Mouse (Mus musculus): ENCODE measurements at regions not wholly inside any gene's neighbourhood (a gene's known extent, or its start where the extent isn't known, plus 50 kb on each side); places are given as distances from the start of the nearest gene placed in this dataset.
A peak's percentile ranks its signal among the peaks of the same experiment; 100 is the strongest.

- no peaks in the 10 kb centered on the region for H3K36me3 ChIP-seq (ENCODE audit: insufficient read depth, low read length)
- peak; percentile 8 for DNase-seq (ENCODE audit: low spot score)
- TF ChIP-seq CTCF (IDR thresholded peaks at IDR 0.05; ENCODE audit: low read depth) = no peak
- H3K4me2 ChIP-seq (ENCODE audit: low read depth, low read length) = no peak overlapping the region
- no peak for ATAC-seq
- H3K9ac ChIP-seq (replicated peaks; ENCODE audit: low read length) = no peak overlapping the region
- no peaks in the 10 kb centered on the region for H3K4me1 ChIP-seq (ENCODE audit: insufficient read depth, low read length)
- H3K4me3 ChIP-seq (ENCODE audit: low read length) = no peak overlapping the region
- no peak overlapping the region for H3K27ac ChIP-seq
- H3K9me3 ChIP-seq (ENCODE audit: low read length) = no peaks in the 10 kb centered on the region
- 77% methylated on average over 3 of the region's 3 CpGs for WGBS
- no peaks in the 10 kb centered on the region for H3K27me3 ChIP-seq (ENCODE audit: insufficient read depth, low read length)
Observed at GRCm38 (mm10) chr3:131914372-131914771, 170.7 kb upstream of the Dkk2 start.

GRCm38 (mm10) chr3:131914997-131915396 is 170.1 kb upstream of the Dkk2 start:
- Histone ChIP-seq H3K4me3 (ENCODE audit: low read length) (no peak overlapping the region), H3K27ac (no peak overlapping the region), H3K36me3 (ENCODE audit: insufficient read depth, low read length) (no peaks in the 10 kb centered on the region), H3K9ac (replicated peaks; ENCODE audit: low read length) (no peak overlapping the region), H3K9me3 (ENCODE audit: low read length) (no peaks in the 10 kb centered on the region), H3K4me2 (ENCODE audit: low read depth, low read length) (no peak overlapping the region), H3K4me1 (ENCODE audit: insufficient read depth, low read length) (no peaks in the 10 kb centered on the region), H3K27me3 (ENCODE audit: insufficient read depth, low read length) (no peaks in the 10 kb centered on the region)
- ATAC-seq (no peak), DNase-seq (ENCODE audit: low spot score) (no peak)
- WGBS = 65% methylated on average over 7 of the region's 7 CpGs
- no peak for TF ChIP-seq CTCF (IDR thresholded peaks at IDR 0.05; ENCODE audit: low read depth)

GRCm38 (mm10) chr3:131917734-131918534 is 167.2 kb upstream of the Dkk2 start:
- DNase-seq (ENCODE audit: low spot score) (no peak), ATAC-seq (no peak)
- no peak for TF ChIP-seq CTCF (IDR thresholded peaks at IDR 0.05; ENCODE audit: low read depth)
- Histone ChIP-seq H3K4me2 (ENCODE audit: low read depth, low read length) (no peak overlapping the region), H3K36me3 (ENCODE audit: insufficient read depth, low read length) (no peaks in the 10 kb centered on the region), H3K4me3 (ENCODE audit: low read length) (no peak overlapping the region), H3K4me1 (ENCODE audit: insufficient read depth, low read length) (no peaks in the 10 kb centered on the region), H3K27ac (no peak overlapping the region), H3K9ac (replicated peaks; ENCODE audit: low read length) (no peak overlapping the region), H3K9me3 (ENCODE audit: low read length) (no peaks in the 10 kb centered on the region), H3K27me3 (ENCODE audit: insufficient read depth, low read length) (no peaks in the 10 kb centered on the region)
- 59% methylated on average over 13 of the region's 13 CpGs for WGBS

- H3K36me3 ChIP-seq (ENCODE audit: insufficient read depth, low read length) = no peaks in the 10 kb centered on the region
- WGBS = 55% methylated on average over 12 of the region's 12 CpGs
- H3K27ac ChIP-seq = no peak overlapping the region
- TF ChIP-seq CTCF (IDR thresholded peaks at IDR 0.05; ENCODE audit: low read depth) = no peak
- H3K27me3 ChIP-seq (ENCODE audit: insufficient read depth, low read length) = no peaks in the 10 kb centered on the region
- H3K4me1 ChIP-seq (ENCODE audit: insufficient read depth, low read length) = no peaks in the 10 kb centered on the region
- H3K9ac ChIP-seq (replicated peaks; ENCODE audit: low read length) = no peak overlapping the region
- no peaks in the 10 kb centered on the region for H3K9me3 ChIP-seq (ENCODE audit: low read length)
- H3K4me2 ChIP-seq (ENCODE audit: low read depth, low read length) = peak overlapping the region; percentile 16; the same call in 1 of the 2 replicates
- ATAC-seq = peak; percentile 89
- DNase-seq (ENCODE audit: low spot score) = peak; percentile 66
- no peak overlapping the region for H3K4me3 ChIP-seq (ENCODE audit: low read length)
Observed at GRCm38 (mm10) chr3:131919476-131919875, 165.6 kb upstream of the Dkk2 start.

- Histone ChIP-seq H3K27ac (no peak overlapping the region), H3K9me3 (ENCODE audit: low read length) (no peaks in the 10 kb centered on the region), H3K4me1 (ENCODE audit: insufficient read depth, low read length) (no peaks in the 10 kb centered on the region), H3K27me3 (ENCODE audit: insufficient read depth, low read length) (no peaks in the 10 kb centered on the region), H3K9ac (replicated peaks; ENCODE audit: low read length) (no peak overlapping the region), H3K36me3 (ENCODE audit: insufficient read depth, low read length) (no peaks in the 10 kb centered on the region), H3K4me3 (ENCODE audit: low read length) (no peak overlapping the region), H3K4me2 (ENCODE audit: low read depth, low read length) (no peak overlapping the region)
- no peak for ATAC-seq
- no peak for DNase-seq (ENCODE audit: low spot score)
- no peak for TF ChIP-seq CTCF (IDR thresholded peaks at IDR 0.05; ENCODE audit: low read depth)
- 88% methylated on average over 6 of the region's 6 CpGs for WGBS
Observed at GRCm38 (mm10) chr3:131921161-131921560, 163.9 kb upstream of the Dkk2 start.

- Histone ChIP-seq H3K4me2 (ENCODE audit: low read depth, low read length) (no peak overlapping the region), H3K36me3 (ENCODE audit: insufficient read depth, low read length) (no peaks in the 10 kb centered on the region), H3K27me3 (ENCODE audit: insufficient read depth, low read length) (no peaks in the 10 kb centered on the region), H3K4me1 (ENCODE audit: insufficient read depth, low read length) (no peaks in the 10 kb centered on the region), H3K9ac (replicated peaks; ENCODE audit: low read length) (no peak overlapping the region), H3K27ac (no peak overlapping the region), H3K4me3 (ENCODE audit: low read length) (no peak overlapping the region), H3K9me3 (ENCODE audit: low read length) (no peaks in the 10 kb centered on the region)
- 36% methylated on average over 1 of the region's 1 CpGs for WGBS
- no peak for TF ChIP-seq CTCF (IDR thresholded peaks at IDR 0.05; ENCODE audit: low read depth)
- DNase-seq (ENCODE audit: low spot score) (no peak), ATAC-seq (no peak)
Observed at GRCm38 (mm10) chr3:131922733-131923132, 162.4 kb upstream of the Dkk2 start.

- Histone ChIP-seq H3K4me3 (ENCODE audit: low read length) (no peak overlapping the region), H3K9ac (replicated peaks; ENCODE audit: low read length) (no peak overlapping the region), H3K27me3 (ENCODE audit: insufficient read depth, low read length) (no peaks in the 10 kb centered on the region), H3K4me1 (ENCODE audit: insufficient read depth, low read length) (no peaks in the 10 kb centered on the region), H3K27ac (no peak overlapping the region), H3K9me3 (ENCODE audit: low read length) (no peaks in the 10 kb centered on the region), H3K36me3 (ENCODE audit: insufficient read depth, low read length) (no peaks in the 10 kb centered on the region), H3K4me2 (ENCODE audit: low read depth, low read length) (no peak overlapping the region)
- ATAC-seq (no peak), DNase-seq (ENCODE audit: low spot score) (no peak)
- TF ChIP-seq CTCF (IDR thresholded peaks at IDR 0.05; ENCODE audit: low read depth) = no peak
- 73% methylated on average over 7 of the region's 7 CpGs for WGBS
Observed at GRCm38 (mm10) chr3:131940896-131941295, 144.2 kb upstream of the Dkk2 start.

All from hindbrain, postnatal 0 days (tissue).